Mouse (Mus musculus): ENCODE data around the gene Ifitm5. TPM values are rescaled to one million over a fixed set of nuclear protein-coding genes. Genes with fewer than 3 reads are reported as not detected.

Gene Ifitm5
- polyA plus RNA-seq, 1 experiment, result 1.8 TPM

DNA sequence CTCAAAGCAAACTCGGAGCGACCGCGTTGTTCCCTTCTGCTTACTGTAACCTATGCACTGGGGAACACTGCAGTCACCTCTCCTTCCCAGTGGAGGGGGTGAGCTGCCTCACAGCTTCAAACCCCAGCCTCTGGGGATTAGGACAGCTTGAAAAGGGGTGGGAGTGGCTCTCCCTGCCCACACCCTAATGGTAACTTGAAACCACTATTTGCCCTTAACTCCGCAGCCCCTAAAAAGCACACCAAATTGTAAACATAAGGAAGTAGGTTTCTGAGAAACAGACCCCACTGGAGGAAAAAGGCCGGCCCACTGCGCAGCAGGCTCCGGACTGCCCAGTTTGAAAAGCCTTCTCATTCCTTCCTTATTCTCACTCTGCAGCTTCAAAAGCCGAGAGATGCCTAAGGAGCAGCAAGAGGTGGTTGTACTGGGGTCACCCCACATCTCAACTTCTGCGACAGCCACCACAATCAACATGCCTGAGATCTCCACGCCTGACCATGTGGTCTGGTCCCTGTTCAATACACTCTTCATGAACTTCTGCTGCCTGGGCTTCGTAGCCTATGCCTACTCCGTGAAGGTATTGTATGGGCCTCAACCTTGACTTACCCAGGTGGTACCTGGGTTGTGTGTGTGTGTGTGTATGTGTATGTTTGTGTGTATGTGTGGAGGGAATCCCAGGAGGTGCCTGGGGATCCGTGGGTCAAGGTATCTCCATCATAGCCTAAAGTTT is 17.9 kb upstream of the Ifitm5 start:
- TF ChIP-seq POLR2A (IDR thresholded peaks at IDR 0.05; ENCODE audit: insufficient read depth, low read length), result peak; percentile 24
- no peak for TF ChIP-seq CTCF (IDR thresholded peaks at IDR 0.05; ENCODE audit: low read depth, low read length)
- TF ChIP-seq EP300 (IDR thresholded peaks at IDR 0.05; ENCODE audit: insufficient read depth, low read depth, low read length), result peak; percentile 92
- H3K9ac ChIP-seq (ENCODE audit: low read depth, poor library complexity, severe bottlenecking), result peak overlapping the region; percentile 84
- peak overlapping the region; percentile 97 for H3K27ac ChIP-seq (ENCODE audit: insufficient read depth, low read length)
- H3K4me3 ChIP-seq (ENCODE audit: low read depth, low read length), result peak overlapping the region; percentile 93
- H3K9me3 ChIP-seq (replicated peaks; ENCODE audit: control insufficient read depth, insufficient read depth, low read length, poor library complexity, severe bottlenecking), result no peaks in the 10 kb centered on the region
- H3K27me3 ChIP-seq (ENCODE audit: control insufficient read depth, insufficient read depth, low read length, poor library complexity, severe bottlenecking), result no peaks in the 10 kb centered on the region
- peaks cover 7% of the 10 kb centered on the region for H3K4me1 ChIP-seq (ENCODE audit: control insufficient read depth, insufficient read depth, low read length)
- peaks cover 2% of the 10 kb centered on the region; the same call in 1 of the 2 replicates for H3K36me3 ChIP-seq (ENCODE audit: control insufficient read depth, insufficient read depth, low read length, poor library complexity, severe bottlenecking)

DNA sequence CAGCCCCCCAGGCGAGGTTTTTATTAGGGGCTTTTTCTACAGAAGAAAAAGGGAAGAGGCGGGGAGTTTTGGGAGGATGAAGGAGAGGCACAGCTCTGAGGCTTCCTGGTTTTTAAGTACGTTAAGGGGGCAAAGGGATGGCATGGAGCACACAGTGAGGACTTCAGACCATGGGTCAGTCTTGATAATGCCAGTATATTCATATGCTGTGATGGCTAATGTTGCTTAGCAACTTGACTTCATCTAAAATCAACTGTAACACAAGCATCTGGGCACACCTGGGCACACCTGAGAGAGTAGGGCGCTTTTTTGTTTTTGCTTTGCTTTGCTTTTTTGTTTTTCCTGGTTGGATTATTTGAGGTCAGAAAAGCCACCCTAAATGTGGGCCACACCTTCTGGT is 16.8 kb upstream of the Ifitm5 start, which contains the start of gene Ifitm1:
TSS of gene Ifitm1 (plus strand) at position 301 of the 400 bp plus-strand sequence.
- H3K4me1 ChIP-seq (ENCODE audit: control insufficient read depth, insufficient read depth, low read length), result peaks cover 5% of the 10 kb centered on the region
- peak within 1 kb of the TSS; percentile 97 for H3K27ac ChIP-seq (ENCODE audit: insufficient read depth, low read length)
- peaks cover 2% of the 10 kb centered on the region; the same call in 1 of the 2 replicates for H3K36me3 ChIP-seq (ENCODE audit: control insufficient read depth, insufficient read depth, low read length, poor library complexity, severe bottlenecking)
- H3K9ac ChIP-seq (ENCODE audit: low read depth, poor library complexity, severe bottlenecking), result peak within 1 kb of the TSS; percentile 84
- no peaks in the 10 kb centered on the region for H3K9me3 ChIP-seq (replicated peaks; ENCODE audit: control insufficient read depth, insufficient read depth, low read length, poor library complexity, severe bottlenecking)
- peak within 1 kb of the TSS; percentile 93 for H3K4me3 ChIP-seq (ENCODE audit: low read depth, low read length)
- H3K27me3 ChIP-seq (ENCODE audit: control insufficient read depth, insufficient read depth, low read length, poor library complexity, severe bottlenecking), result no peaks in the 10 kb centered on the region
- TF ChIP-seq CTCF (IDR thresholded peaks at IDR 0.05; ENCODE audit: low read depth, low read length), result no peak
- no peak for TF ChIP-seq POLR2A (IDR thresholded peaks at IDR 0.05; ENCODE audit: insufficient read depth, low read length)
- no peak for TF ChIP-seq EP300 (IDR thresholded peaks at IDR 0.05; ENCODE audit: insufficient read depth, low read depth, low read length)

DNA sequence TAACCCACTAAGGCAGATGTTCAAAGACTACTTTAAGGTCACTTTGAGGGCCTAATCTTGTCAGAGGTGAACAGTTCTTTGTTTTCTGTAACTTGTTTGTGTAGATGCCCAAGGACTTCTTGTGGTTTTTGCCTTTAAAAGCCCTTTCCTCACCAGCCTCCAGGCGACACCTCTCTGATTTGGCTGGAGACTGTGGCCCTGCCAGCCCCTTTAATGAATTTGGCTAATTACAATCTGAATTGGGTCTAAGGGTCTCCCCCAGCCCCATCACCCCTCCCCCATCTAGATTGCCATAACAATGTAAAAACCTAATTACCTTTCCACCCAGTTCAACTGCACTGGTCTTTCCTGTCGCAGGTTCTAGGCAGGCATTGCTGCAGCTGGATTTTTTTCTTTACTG is 12.6 kb upstream of the Ifitm5 start:
- peak overlapping the region; percentile 36 for H3K4me3 ChIP-seq (ENCODE audit: low read depth, low read length)
- peaks cover 8% of the 10 kb centered on the region for H3K4me1 ChIP-seq (ENCODE audit: control insufficient read depth, insufficient read depth, low read length)
- H3K9me3 ChIP-seq (replicated peaks; ENCODE audit: control insufficient read depth, insufficient read depth, low read length, poor library complexity, severe bottlenecking), result no peaks in the 10 kb centered on the region
- peak overlapping the region; percentile 91 for H3K27ac ChIP-seq (ENCODE audit: insufficient read depth, low read length)
- no peak for TF ChIP-seq CTCF (IDR thresholded peaks at IDR 0.05; ENCODE audit: low read depth, low read length)
- TF ChIP-seq EP300 (IDR thresholded peaks at IDR 0.05; ENCODE audit: insufficient read depth, low read depth, low read length), result peak; percentile 93
- H3K27me3 ChIP-seq (ENCODE audit: control insufficient read depth, insufficient read depth, low read length, poor library complexity, severe bottlenecking), result no peaks in the 10 kb centered on the region
- H3K9ac ChIP-seq (ENCODE audit: low read depth, poor library complexity, severe bottlenecking), result peak overlapping the region; percentile 12; the same call in 1 of the 2 replicates
- no peaks in the 10 kb centered on the region for H3K36me3 ChIP-seq (ENCODE audit: control insufficient read depth, insufficient read depth, low read length, poor library complexity, severe bottlenecking)

DNA sequence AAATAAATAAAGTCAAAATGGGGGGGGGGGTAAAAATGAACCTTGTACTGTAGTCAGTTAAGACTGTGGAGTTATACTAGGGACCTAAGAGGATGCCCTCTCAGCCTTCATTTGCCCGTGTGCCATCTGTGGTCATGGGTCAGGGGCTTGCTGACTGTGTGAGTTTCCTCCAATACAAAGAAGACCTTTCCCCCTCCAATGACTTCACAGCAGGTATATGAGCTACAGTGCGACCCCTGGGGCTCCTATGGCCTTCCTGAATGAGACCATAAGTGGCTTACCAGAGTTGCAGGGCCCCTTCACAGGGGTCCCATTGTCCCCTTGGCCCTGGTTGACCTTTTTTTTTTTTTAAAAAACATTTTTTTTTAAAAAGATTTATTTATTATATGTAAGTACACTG is 11.3 kb upstream of the Ifitm5 start:
- Histone ChIP-seq H3K9me3 (replicated peaks; ENCODE audit: control insufficient read depth, insufficient read depth, low read length, poor library complexity, severe bottlenecking) (no peaks in the 10 kb centered on the region), H3K36me3 (ENCODE audit: control insufficient read depth, insufficient read depth, low read length, poor library complexity, severe bottlenecking) (no peaks in the 10 kb centered on the region), H3K4me1 (ENCODE audit: control insufficient read depth, insufficient read depth, low read length) (peaks cover 9% of the 10 kb centered on the region), H3K27ac (ENCODE audit: insufficient read depth, low read length) (peak overlapping the region; percentile 53; the same call in 1 of the 2 replicates), H3K4me3 (ENCODE audit: low read depth, low read length) (no peak overlapping the region), H3K9ac (ENCODE audit: low read depth, poor library complexity, severe bottlenecking) (no peak overlapping the region), H3K27me3 (ENCODE audit: control insufficient read depth, insufficient read depth, low read length, poor library complexity, severe bottlenecking) (no peaks in the 10 kb centered on the region)
- peak; percentile 47; the same call in 1 of the 2 replicates for TF ChIP-seq EP300 (IDR thresholded peaks at IDR 0.05; ENCODE audit: insufficient read depth, low read depth, low read length)
- TF ChIP-seq POLR2A (IDR thresholded peaks at IDR 0.05; ENCODE audit: insufficient read depth, low read length), result no peak

DNA sequence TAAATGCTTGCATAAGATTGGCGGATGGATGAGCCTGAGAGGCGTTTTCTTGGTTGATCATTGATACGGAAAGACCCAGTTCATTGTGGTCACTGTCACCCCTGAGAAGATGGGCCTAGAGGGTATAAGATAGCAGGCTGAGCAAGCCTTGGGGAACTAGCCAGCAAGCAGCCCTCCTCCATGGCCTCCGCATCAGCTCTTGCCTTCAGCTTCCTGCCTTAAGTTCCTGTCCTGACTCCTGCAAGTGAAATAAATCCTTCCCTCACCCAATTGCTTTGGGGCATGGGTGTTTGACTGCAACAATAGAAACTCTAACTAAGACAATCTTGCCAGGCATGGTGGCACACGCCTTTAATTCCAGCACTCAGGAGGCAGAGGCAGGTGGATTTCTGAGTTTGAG is 9.9 kb upstream of the Ifitm5 start:
- Histone ChIP-seq H3K27ac (ENCODE audit: insufficient read depth, low read length) (peak overlapping the region; percentile 99), H3K36me3 (ENCODE audit: control insufficient read depth, insufficient read depth, low read length, poor library complexity, severe bottlenecking) (no peaks in the 10 kb centered on the region), H3K4me1 (ENCODE audit: control insufficient read depth, insufficient read depth, low read length) (peaks cover 9% of the 10 kb centered on the region), H3K4me3 (ENCODE audit: low read depth, low read length) (no peak overlapping the region), H3K27me3 (ENCODE audit: control insufficient read depth, insufficient read depth, low read length, poor library complexity, severe bottlenecking) (no peaks in the 10 kb centered on the region), H3K9ac (ENCODE audit: low read depth, poor library complexity, severe bottlenecking) (no peak overlapping the region), H3K9me3 (replicated peaks; ENCODE audit: control insufficient read depth, insufficient read depth, low read length, poor library complexity, severe bottlenecking) (no peaks in the 10 kb centered on the region)
- no peak for TF ChIP-seq POLR2A (IDR thresholded peaks at IDR 0.05; ENCODE audit: insufficient read depth, low read length)
- TF ChIP-seq EP300 (IDR thresholded peaks at IDR 0.05; ENCODE audit: insufficient read depth, low read depth, low read length), result peak; percentile 78
- TF ChIP-seq CTCF (IDR thresholded peaks at IDR 0.05; ENCODE audit: low read depth, low read length), result no peak

DNA sequence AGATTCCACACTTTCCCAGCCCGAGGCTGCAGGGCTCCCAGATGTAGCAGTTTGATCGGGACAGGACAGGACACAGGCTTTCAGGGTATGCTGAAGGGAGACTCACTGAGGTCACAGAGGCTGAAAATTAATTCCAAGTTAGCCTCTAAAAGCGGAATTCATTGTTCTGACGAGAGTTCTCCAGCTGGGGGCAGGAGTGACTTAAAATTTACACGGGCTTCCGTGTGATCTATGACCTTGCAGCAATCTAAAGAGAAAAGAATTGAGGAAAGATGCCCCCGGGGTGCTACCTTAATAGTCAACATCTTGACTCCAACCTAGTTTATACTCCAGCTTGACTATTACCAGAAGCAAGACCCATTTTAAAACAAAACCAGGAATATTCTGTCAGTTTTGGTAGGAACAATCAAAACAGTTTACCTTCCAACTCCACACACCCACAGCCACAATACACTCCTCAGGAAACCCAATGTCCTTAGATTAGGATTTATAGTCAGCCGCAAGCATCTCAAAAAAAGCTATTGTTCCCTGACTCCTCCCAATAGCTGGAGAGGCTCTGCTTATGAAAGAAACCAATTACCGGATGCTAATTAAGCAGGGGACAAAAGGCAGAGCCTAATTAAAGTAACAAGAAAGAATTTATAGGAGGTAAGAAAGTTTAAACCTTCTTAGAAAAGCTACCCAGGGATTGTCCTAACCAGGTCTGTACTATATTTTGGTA is 9.2 kb upstream of the Ifitm5 start:
- Histone ChIP-seq H3K9me3 (replicated peaks; ENCODE audit: control insufficient read depth, insufficient read depth, low read length, poor library complexity, severe bottlenecking) (no peaks in the 10 kb centered on the region), H3K4me3 (ENCODE audit: low read depth, low read length) (no peak overlapping the region)

More for the DNA sequence above, 9.2 kb upstream of the Ifitm5 start:
- Histone ChIP-seq H3K36me3 (ENCODE audit: control insufficient read depth, insufficient read depth, low read length, poor library complexity, severe bottlenecking) (0 out of 2 replicates have a peak, but pooled peaks cover under 1% of the 10 kb centered on the region), H3K9ac (ENCODE audit: low read depth, poor library complexity, severe bottlenecking) (peak overlapping the region; percentile 58), H3K27ac (ENCODE audit: insufficient read depth, low read length) (peak overlapping the region; percentile 99), H3K4me1 (ENCODE audit: control insufficient read depth, insufficient read depth, low read length) (peaks cover 8% of the 10 kb centered on the region), H3K27me3 (ENCODE audit: control insufficient read depth, insufficient read depth, low read length, poor library complexity, severe bottlenecking) (no peaks in the 10 kb centered on the region)
- TF ChIP-seq CTCF (IDR thresholded peaks at IDR 0.05; ENCODE audit: low read depth, low read length) (no peak), EP300 (IDR thresholded peaks at IDR 0.05; ENCODE audit: insufficient read depth, low read depth, low read length) (no peak), POLR2A (IDR thresholded peaks at IDR 0.05; ENCODE audit: insufficient read depth, low read length) (no peak)

Measured in ES-Bruce4 (cell line).